Mouse (Mus musculus) kidney, embryonic 16.5 days (tissue): ENCODE measurements around the gene Stmn3. TPM values are rescaled to one million over a fixed set of nuclear protein-coding genes. Genes with fewer than 3 reads are reported as not detected.
A peak's percentile ranks its signal among the peaks of the same experiment; 100 is the strongest.

Experiments used
- ATAC-seq: fragments of 200-750 bp; cut with Nextera tagmentation; 2 replicates; pipeline ENCODE4 v1.8.0; 2017; ENCODE audit warnings: moderate TSS enrichment; ENCODE audit not compliant: low FRiP score, low TSS enrichment
- H3K27ac ChIP-seq: fragments of 300-500 bp; sonication (generic); 2 replicates; pipeline ENCODE4 v1.5.1; 2014; ENCODE audit warnings: low read length
- H3K27me3 ChIP-seq: fragments of 300-500 bp; sonication (generic); 2 replicates; pipeline ENCODE4 v1.6.1; 2014; ENCODE audit warnings: low read length, control low read depth, mixed read lengths; ENCODE audit not compliant: insufficient read depth
- H3K36me3 ChIP-seq: fragments of 300-500 bp; sonication (generic); 2 replicates; pipeline ENCODE4 v1.6.1; 2014; ENCODE audit warnings: low read length, control low read depth, mixed read lengths; ENCODE audit not compliant: insufficient read depth
- H3K4me1 ChIP-seq: fragments of 300-500 bp; sonication (generic); 2 replicates; pipeline ENCODE4 v1.6.1; 2014; ENCODE audit warnings: low read length, control low read depth, mixed read lengths; ENCODE audit not compliant: insufficient read depth
- H3K4me2 ChIP-seq: fragments of 300-500 bp; sonication (generic); replicated peaks from 2 replicates; pipeline ENCODE4 v1.6.1; 2014; ENCODE audit warnings: low read depth, low read length
- H3K4me3 ChIP-seq: fragments of 300-500 bp; sonication (generic); 2 replicates; pipeline ENCODE4 v1.5.1; 2014; ENCODE audit warnings: mild to moderate bottlenecking, low read length
- H3K9ac ChIP-seq: fragments of 300-500 bp; sonication (generic); replicated peaks from 2 replicates; pipeline ENCODE4 v1.6.1; 2014; ENCODE audit warnings: low read length
- H3K9me3 ChIP-seq: fragments of 300-500 bp; sonication (generic); 2 replicates; pipeline ENCODE4 v1.6.1; 2016; ENCODE audit warnings: low read length, control low read depth
- WGBS: fragments of 180-500 bp; shearing (Covaris S2); extraction: QIAGEN DNeasy Blood & Tissue Kit; methylation state at CpG from one replicate; pipeline ENCODE4 v1.1.7; 2014; 5-methylcytosine and 5-hydroxymethylcytosine counted together
- polyA plus RNA-seq: library from polyadenylated mRNA; unstranded; fragments of >200 nt; fragmentation: Nextera tagmentation; extraction: Ambion mirVana; gene quantifications from 2 replicates; pipeline ENCODE4 v1.2.1, GENCODE M21; 2015

The Stmn3 gene
- polyA plus RNA-seq, 1 experiment from 2014 or later = 3.7 TPM

DNA sequence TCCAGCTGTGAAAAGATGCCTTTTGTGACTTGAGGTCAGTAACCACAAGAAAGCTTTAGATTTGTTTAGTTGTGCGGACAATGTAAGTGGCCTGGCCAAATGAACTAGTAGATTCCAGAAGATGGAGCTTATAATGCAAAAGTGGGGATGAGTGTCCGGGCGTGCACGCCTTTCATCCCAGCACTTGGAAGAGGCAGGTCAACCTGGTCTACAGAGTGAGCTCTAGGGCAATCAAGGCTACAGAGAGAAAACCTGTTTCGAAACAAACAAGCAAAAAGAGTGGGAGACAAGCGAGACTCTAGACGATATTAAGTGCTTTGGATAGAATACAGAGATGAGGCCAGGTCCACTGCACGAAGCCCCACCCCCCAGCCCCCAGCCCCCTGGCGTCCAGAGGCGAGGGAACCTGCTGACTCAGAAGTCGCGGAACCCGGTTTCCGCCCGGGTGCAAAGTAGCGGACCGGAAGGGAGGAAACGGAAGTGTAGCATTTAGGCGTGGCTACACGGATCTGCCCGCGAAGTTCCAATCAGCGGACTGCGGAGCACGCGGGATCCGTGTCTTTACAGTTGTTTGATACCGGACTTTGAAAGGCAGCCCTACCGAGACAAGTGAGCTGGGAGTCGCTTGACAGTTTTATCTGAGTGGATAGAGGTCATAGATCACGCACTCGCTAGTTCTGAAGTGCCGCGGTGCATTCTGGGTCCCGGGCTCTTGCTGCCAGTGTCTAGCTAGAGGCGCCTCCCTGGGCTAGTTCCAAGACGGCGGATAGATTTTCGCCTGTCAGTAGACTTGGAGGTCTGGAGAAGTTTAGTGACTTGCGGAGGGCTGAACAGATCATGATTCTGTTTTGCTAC, 5.2 kb upstream of the Stmn3 start, which contains the start of gene Rtel1:
TSS of gene Rtel1 (plus strand) at position 492 of the 855 bp plus-strand sequence.
- H3K4me2 ChIP-seq = peak within 1 kb of the TSS; percentile 80
- peak within 1 kb of the TSS; percentile 66 for H3K4me3 ChIP-seq
- H3K27me3 ChIP-seq = peaks cover 8% of the 10 kb centered on the region
- H3K4me1 ChIP-seq = peaks cover 9% of the 10 kb centered on the region
- peak within 1 kb of the TSS; percentile 60 for H3K27ac ChIP-seq
- H3K36me3 ChIP-seq = peaks cover 17% of the 10 kb centered on the region
- 7% methylated on average over 40 of the region's 40 CpGs for WGBS
- ATAC-seq = peak; percentile 90
- peak within 1 kb of the TSS; percentile 68 for H3K9ac ChIP-seq
- no peaks in the 10 kb centered on the region for H3K9me3 ChIP-seq

DNA sequence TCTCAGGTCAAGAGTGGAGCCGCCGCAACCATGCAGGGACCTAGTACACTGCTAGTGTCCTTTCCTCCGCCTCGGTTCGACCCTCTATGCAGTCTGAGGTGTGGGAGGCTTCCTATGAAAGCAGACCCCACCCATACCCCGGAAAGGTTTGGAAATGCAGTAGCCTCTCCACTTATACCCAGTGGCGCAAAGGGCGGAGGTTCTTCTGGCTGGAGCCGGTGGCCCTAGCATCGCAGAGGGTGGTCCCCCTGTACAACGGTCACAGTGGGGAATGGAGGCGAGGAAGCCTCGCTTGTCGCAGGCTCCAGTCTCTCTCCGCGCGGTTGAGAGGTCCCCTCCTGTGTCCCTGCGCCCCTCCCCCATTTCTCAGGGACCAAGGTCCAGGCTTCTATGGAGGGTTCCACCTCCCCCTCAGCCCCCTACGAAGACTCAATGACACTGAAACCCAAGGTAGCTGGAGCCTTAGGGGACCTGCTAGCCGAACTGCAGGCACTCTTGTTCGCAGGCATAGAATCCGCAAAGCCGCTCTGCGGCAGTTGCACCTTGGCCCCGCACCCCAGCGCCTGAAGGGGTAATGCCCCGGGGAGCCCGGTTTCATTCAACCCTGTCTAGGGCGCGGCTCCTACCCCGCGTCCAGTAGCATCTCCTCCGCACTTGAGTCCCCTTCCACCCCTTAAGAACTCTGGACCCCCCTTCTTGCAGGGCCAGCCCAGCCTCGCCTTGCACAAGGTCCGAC, 788 bp downstream of the Stmn3 start:
- H3K4me2 ChIP-seq = peak overlapping the region; percentile 44
- H3K9me3 ChIP-seq = no peaks in the 10 kb centered on the region
- 3% methylated on average over 35 of the region's 35 CpGs for WGBS
- ATAC-seq = peak; percentile 59; the same call in 1 of the 2 replicates
- H3K4me1 ChIP-seq = peaks cover 8% of the 10 kb centered on the region
- no peak overlapping the region for H3K9ac ChIP-seq
- peaks cover 42% of the 10 kb centered on the region for H3K27me3 ChIP-seq
- H3K4me3 ChIP-seq = peak overlapping the region; percentile 23
- no peak overlapping the region for H3K27ac ChIP-seq
- H3K36me3 ChIP-seq = no peaks in the 10 kb centered on the region

DNA sequence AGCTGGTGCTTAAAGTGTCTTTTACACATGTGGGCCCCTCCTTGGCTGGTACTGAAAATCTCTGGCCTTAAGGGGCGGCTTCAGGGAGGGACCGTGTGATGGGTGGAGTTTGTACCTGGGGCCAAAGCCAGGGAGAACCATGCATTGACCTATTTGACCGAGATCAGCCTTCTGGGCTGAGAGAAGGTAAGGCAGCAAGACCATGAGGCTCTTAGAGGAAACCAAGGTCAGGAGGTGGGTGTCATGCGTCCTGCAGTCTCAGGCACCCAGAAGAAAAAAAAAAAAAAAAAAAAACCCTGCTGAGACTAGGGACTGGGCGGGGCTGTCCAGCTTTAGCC, 1.3 kb downstream of the Stmn3 start:
- H3K4me2 ChIP-seq = no peak overlapping the region
- H3K4me3 ChIP-seq = no peak overlapping the region
- no peaks in the 10 kb centered on the region for H3K36me3 ChIP-seq
- H3K27ac ChIP-seq = no peak overlapping the region
- H3K9ac ChIP-seq = no peak overlapping the region
- peaks cover 8% of the 10 kb centered on the region for H3K4me1 ChIP-seq
- H3K27me3 ChIP-seq = peaks cover 42% of the 10 kb centered on the region
- WGBS = 8% methylated on average over 5 of the region's 5 CpGs
- ATAC-seq = no peak
- no peaks in the 10 kb centered on the region for H3K9me3 ChIP-seq

DNA sequence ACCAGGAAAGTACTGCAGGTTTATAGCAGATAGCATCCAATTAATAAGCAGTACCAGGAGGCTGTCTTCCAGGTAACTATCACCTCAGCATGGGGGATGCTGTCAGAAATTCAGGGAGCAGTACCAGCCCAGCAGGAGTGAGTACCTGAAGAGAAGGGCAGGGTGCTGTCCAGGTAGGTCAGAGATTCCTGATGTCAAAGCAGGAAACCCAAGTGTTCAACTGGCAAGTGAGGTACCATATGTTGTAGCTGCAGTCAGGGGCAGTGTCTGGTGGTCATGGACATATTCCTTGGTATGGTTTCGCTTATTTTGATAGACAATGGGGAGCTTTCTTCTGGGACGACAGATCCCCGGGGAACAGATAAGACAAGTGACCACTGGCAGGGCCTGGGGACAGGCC, 1.9 kb downstream of the Stmn3 start:
- no peak for ATAC-seq
- no peaks in the 10 kb centered on the region for H3K36me3 ChIP-seq
- no peak overlapping the region for H3K4me2 ChIP-seq
- peaks cover 42% of the 10 kb centered on the region for H3K27me3 ChIP-seq
- H3K4me3 ChIP-seq = no peak overlapping the region
- WGBS = 76% methylated on average over 3 of the region's 3 CpGs
- no peak overlapping the region for H3K9ac ChIP-seq
- H3K27ac ChIP-seq = no peak overlapping the region
- peaks cover 8% of the 10 kb centered on the region for H3K4me1 ChIP-seq
- no peaks in the 10 kb centered on the region for H3K9me3 ChIP-seq

DNA sequence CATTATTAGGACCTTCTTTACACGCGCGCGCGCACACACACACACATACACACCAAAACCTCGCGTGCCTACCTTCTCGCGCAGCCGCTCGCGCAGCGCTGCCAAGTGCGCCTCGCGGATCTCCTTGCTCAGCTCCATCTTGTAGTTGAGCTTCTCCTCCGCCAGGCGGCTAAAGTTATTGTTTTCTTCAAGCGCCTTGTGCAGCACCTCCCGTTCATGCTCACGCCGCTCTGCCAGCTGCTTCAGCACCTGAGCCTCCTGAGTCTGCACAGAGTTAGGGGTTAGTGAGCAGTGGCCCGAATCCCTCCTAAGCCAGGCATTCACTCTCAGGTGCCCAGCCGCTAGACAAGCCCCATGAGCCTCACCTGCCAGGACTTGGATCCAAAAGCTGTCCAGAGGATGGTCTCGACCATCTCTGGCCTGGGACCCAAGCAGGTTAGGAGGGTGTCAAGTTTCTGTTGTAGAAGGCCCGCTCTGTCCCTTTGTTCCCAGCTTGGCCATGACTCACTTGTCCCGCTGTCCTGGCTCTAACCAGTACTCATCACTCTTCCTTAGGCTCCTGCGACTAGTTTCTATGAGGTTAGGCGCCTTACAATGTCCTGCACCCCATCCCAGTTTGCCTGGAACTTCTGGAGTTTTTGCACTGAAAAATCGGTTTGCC, 7.0 kb downstream of the Stmn3 start:
- peak; percentile 27; the same call in 1 of the 2 replicates for ATAC-seq
- 9% methylated on average over 30 of the region's 30 CpGs for WGBS

DNA sequence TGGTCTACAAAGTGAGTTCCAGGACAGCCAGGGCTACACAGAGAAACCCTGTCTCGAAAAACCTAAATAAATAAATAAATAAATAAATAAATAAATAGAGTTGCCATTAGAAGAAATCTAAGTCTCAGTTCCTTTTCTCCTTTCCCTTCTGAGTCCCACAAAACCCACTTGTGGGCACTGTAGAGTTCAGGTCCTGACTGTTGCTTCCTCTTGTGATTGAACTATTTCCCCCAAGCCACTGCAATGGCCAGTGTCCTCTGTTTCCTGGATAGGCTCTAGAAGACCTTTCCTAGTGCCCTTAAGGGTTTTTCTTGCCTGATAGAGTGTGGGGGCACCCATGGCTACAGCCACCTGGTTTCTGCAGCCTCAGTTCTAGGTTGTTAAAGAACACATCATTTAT, 9.4 kb downstream of the Stmn3 start:
- Histone ChIP-seq H3K9ac (no peak overlapping the region), H3K27me3 (peaks cover 17% of the 10 kb centered on the region), H3K9me3 (no peaks in the 10 kb centered on the region), H3K27ac (no peak overlapping the region), H3K36me3 (peaks cover 22% of the 10 kb centered on the region), H3K4me1 (no peaks in the 10 kb centered on the region), H3K4me2 (no peak overlapping the region), H3K4me3 (no peak overlapping the region)
- ATAC-seq = no peak
- WGBS = 91% methylated on average over 1 of the region's 1 CpGs

More for the DNA sequence above, 7.0 kb downstream of the Stmn3 start:
- H3K4me1 ChIP-seq = no peaks in the 10 kb centered on the region
- H3K27ac ChIP-seq = no peak overlapping the region
- H3K27me3 ChIP-seq = peaks cover 30% of the 10 kb centered on the region
- peak overlapping the region; percentile 13 for H3K4me3 ChIP-seq
- peak overlapping the region; percentile 27 for H3K4me2 ChIP-seq
- no peaks in the 10 kb centered on the region for H3K36me3 ChIP-seq
- H3K9ac ChIP-seq = no peak overlapping the region
- no peaks in the 10 kb centered on the region for H3K9me3 ChIP-seq

DNA sequence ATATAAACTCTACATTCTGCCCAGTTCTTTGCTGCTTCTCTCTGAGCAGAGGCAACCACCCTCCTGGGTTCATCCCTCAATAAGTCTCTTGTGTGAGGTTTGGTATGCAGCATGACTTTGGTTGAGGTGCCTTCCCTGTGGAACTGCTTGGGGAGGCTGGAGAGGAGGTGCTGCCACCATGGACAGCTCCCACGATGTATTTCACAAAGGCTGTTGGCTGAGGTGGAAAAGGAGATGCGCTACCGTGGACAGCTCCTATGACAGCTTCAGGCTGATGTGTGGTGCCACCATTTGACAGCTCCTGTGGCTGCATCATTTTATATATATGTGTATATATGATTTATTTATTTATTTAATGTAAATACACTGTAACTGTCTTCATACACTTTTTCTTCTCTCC, 12.3 kb downstream of the Stmn3 start:
- Histone ChIP-seq H3K27ac (no peak overlapping the region), H3K4me3 (no peak overlapping the region), H3K4me1 (no peaks in the 10 kb centered on the region), H3K36me3 (peaks cover 25% of the 10 kb centered on the region), H3K9me3 (no peaks in the 10 kb centered on the region), H3K4me2 (no peak overlapping the region), H3K27me3 (peaks cover 15% of the 10 kb centered on the region), H3K9ac (no peak overlapping the region)
- ATAC-seq = no peak
- 45% methylated on average over 3 of the region's 3 CpGs for WGBS

DNA sequence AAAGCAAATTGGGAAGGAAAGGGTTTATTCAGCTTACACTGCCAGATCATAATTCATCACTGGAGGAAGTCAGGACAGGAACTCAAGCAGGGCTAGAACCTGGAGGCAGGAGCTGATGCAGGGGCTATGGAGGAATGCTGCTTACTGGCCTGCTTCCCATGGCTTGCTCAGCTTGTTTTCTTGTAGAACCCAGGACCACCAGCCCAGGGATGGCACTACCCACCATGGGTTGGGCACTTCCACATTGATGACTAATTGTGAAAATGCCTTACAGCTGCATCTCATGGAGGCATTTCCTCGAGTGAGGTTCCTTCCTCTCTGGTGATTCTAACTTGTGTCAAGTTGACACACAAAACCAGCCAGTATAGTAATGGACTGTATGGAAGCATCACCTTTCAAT, 23.4 kb downstream of the Stmn3 start:
- no peak overlapping the region for H3K9ac ChIP-seq
- no peak overlapping the region for H3K4me2 ChIP-seq
- no peaks in the 10 kb centered on the region for H3K9me3 ChIP-seq
- 74% methylated on average over 1 of the region's 1 CpGs for WGBS
- H3K27me3 ChIP-seq = no peaks in the 10 kb centered on the region
- ATAC-seq = no peak
- H3K36me3 ChIP-seq = peaks cover 7% of the 10 kb centered on the region; the same call in 1 of the 2 replicates
- H3K27ac ChIP-seq = no peak overlapping the region
- H3K4me3 ChIP-seq = no peak overlapping the region
- peaks cover 11% of the 10 kb centered on the region for H3K4me1 ChIP-seq

DNA sequence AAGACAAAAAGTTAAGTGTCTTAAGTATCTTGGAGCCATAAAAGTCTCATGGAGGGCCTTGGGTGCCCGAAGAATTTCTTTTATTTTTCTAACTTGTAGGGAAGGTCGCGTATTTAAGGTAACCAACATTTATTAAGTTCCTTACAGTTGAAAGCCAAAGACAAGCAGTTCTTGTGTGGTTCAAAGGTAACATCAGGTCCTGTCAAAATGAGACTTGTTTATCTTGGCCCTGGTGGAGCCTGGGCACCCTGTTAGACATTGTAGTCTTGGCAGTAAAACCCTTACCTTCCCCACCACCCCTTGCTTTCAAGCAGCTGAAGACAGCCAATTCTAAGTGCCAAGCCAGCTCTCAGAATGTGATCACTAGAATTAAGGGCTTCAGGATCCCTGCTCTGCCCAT, 25.6 kb downstream of the Stmn3 start:
- no peak overlapping the region for H3K27ac ChIP-seq

More for the DNA sequence above, 25.6 kb downstream of the Stmn3 start:
- Histone ChIP-seq H3K27me3 (no peaks in the 10 kb centered on the region), H3K9me3 (no peaks in the 10 kb centered on the region), H3K9ac (peak overlapping the region; percentile 70), H3K4me3 (peak overlapping the region; percentile 75), H3K36me3 (peaks cover 11% of the 10 kb centered on the region; the same call in 1 of the 2 replicates), H3K4me2 (peak overlapping the region; percentile 77), H3K4me1 (peaks cover 11% of the 10 kb centered on the region)
- WGBS = 59% methylated on average over 3 of the region's 3 CpGs
- ATAC-seq = no peak
